Mouse (Mus musculus) cerebellum, postnatal 25 days (tissue): Measurements from ENCODE around the gene Mb.
A peak's percentile ranks its signal among the peaks of the same experiment; 100 is the strongest.

Experiments used
- DNase-seq, 2 experiments: peaks; one replicate each; pipeline ENCODE4 v3.0.0; 2021; ENCODE audit warnings: mixed read lengths in 2 of 2

Mb gene

DNA sequence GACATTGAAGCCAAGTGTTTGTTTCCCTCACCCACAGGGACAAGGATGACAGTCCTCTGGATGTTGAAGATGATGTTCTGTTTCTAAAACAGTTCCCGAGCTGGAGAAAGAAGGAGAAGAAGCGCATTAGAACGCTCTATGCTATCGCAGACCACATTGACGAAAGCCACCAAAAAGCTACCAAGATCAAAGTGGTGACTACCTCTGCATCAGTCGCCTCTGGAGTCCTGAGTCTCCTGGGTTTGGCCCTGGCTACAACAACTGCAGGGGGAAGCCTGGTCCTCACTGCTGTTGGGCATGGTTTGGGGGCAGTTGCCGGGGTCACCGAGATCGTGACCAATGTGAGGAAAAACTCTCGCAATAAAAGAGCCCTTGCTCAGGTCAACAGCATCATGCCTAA is at the start of gene Mb:
Gene Mb (minus strand): TSS at position 101 of the 400 bp plus-strand sequence.
- DNase-seq, result no peak

DNA sequence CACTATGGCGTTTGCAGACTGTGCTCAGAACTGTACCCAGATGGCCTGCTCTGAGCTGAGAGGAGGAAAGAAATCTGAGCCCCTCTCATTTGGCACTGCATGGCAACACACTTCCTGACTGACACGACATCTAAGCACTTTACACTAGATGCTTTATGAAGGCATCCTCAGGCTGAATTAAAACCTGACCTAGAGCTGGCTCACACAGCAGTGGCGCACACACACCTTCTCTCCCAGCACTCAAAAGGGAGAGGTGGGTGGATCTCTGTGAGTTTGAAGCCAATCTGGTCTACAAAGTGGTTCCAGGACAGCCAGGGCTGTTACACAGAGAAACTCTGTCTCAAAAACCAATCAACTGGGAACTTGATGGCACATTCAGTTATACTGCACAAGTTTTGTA is 49.3 kb upstream of the Mb start:
- DNase-seq, result no peak

DNA sequence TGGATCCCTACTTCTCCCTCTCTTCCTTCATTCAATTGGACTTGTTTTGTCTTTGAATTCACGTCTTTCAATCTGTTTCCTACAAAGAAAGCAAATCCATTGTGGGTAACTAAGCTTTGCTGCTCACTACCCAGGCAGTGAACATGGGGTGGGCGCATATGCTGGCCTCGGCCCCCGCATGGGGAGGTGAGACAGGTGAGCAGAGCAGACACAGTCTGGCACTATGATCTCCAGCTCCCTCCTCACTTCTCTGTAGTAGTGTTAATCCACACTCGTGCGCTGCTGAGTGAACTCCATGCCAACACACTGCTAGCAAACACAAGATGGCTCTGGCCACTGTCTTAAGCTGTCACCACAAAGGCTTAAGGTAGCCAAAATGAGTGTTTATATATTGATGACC is 46.9 kb upstream of the Mb start:
- no peak for DNase-seq

DNA sequence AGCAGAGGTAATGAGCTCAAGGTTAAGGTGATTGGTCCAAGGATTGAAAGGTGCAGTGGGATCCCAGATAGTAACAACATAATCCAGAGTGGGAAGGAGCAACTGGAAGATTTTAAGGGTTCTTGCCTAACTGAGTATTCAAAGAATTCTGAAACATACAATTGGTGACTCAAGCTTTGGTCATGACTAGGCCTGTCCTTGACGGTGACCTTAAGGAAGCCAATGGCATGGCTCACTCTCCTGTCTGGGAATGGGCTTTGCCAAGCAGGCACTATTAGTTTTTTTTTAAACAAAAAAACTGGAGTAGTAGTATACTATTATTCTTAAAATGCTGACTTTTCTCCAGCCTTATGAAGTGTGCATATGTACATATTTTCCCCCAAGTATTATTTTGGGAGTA is 44.7 kb upstream of the Mb start:
- DNase-seq, result no peak

DNA sequence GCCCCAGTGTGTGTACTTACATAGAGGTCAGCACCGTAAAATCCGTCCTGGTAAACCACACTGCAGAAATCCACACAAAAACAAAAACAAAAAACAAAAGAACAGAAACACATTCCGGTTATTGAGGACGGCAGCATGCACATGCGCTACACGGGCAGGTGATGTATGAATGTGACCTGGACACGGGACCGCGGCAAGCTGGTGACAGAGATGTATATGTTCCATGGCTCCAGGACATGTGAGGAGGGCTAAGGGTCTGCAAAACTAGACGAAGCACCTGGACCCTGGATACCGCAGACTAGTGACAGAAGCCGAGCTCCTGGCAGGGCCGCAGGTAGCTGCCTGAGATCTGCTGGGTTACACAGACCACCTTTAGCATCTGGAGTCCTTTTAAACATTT is 44.0 kb upstream of the Mb start:
- DNase-seq, result no peak

DNA sequence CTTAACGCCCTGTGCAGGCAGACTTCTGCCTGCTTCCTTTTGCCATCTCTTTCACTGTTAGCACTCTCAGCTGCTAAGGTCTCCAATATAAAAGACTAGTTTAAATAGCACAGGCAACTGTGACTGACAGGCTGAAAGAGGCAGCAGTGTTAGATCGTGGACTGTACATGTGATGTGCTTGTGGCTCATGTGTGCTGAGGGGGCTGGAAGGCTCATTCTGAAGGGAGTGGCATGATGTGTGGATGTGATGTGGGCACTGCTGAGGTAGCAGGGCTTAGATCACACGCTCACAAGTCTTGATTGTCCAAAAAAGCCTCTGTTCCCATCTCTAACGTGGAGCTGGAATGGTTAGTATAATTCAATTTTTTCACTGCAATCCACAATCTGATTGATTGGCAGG is 40.9 kb upstream of the Mb start:
- no peak for DNase-seq

DNA sequence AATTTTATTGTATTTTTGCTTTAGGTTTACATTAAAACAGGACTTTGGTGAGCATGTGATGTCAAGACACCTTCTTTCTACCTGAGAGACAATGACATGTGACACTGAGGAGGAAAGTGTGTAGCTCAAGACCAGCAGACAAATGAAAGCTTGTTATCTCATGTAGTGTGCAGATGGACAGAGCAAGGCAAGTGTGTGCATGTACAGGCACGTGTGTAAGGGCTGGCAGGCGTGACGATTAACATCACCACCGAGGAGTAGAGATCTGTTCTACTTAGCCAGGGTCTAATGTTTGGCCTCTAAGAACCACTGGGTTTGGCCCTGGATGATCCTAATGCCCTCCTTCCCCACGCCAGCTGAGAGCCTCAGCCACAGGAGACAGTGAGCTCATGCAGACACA is 40.1 kb upstream of the Mb start:
- DNase-seq, result no peak

DNA sequence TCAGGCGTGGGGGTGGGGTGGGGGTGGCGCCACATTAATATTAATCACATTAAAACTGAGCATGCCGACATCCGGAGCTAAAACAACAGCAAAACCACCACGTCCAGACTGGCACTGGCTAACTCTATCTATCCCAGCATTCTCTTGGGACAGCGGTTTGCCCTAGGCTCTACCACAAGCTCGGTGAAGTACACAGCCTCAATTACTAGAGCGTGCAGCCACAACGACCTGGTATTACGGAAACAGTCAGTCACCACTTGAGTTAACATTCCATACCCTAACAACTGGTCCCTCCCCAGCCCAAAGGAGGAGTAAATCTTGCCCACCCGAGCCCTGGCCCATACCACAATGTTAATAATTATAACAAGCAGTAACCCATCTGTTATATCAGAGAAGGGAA is 38.8 kb upstream of the Mb start:
- no peak for DNase-seq

DNA sequence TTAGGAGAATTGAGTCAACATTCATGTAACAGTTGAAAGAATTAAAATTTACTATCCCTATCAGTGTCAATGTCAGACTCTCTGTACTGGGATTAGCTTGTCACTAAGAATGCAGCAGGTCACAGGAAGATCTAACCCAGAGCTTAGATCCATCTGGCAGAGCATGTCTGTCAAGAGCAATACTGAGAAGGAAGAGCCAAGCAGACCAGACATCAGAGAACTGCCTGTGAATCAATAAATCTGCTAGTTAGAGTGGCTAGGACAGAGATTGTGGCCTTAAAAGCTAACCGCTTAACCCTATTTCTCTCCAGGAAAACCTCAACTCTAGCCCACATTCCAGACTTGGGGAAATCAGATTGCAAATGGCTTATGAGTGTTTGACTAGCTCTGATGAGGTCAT is 36.0 kb upstream of the Mb start:
- no peak for DNase-seq

DNA sequence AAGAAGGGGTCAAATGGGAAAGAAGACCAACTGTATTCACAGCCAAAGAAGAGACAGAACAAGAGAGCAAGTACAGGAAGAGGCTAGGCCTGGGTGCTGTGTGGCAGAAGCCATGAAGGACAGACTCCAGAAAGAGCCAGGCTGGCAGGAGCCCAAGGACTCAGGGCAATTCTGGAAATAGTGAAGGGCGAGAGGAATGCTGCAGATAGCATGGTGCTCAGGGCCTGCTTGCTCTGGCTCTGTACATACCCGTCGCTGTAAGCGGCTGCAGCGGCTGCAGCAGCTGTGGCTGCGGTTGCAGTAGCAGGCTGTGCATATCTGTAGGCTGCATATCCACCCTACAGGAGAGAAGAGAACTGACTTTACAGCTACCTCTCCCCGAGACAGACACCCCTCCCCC is 35.3 kb upstream of the Mb start:
- DNase-seq, result peak; percentile 46 to 60

DNA sequence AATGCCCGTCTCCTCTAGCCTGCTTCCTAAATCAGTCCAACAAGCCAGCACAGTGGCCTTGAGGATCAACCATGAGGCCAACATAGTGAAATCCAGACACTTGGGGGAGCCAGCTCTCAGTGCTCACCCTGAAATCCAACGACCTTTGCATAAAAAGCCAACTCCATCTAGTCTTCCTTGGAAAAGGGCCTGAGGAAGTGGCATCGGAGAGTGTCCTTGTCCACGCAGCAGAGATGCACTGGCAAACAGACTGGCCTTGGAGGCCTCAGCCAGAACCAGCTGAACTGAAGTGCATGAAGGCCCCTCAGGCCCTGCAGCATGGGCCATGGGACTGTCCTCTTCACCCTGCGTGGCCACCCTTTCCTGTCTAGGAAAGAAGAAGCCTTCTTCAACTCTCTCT is 31.0 kb upstream of the Mb start:
- DNase-seq, result peak; percentile 31 to 32

DNA sequence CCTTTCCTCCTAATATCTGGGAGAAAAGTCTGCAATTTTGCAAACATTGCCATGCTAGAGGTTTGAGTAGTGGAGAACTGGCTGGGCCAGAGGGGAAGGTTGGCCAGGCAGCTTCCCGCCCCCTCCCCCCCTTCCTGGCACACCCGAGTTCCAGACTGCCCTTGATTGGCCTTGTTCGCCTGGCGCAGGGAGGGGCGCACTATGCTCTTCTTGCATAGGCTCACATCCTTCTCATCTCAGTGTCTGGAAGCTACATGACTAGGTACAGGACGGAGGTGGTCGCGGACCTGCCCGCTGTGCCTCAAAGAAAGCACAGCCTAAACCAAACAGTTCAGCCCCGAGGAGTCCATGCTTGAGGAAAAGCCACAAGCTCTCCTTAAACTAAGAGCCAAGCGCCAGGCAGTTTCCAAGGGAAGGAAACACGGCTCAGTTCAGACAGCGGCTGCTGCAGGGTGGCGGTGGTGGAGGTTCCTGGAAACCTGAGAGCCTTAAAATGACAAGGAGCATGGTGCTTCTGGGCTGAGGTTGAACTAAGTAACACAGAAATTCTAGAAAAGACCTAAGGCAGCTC is 30.3 kb upstream of the Mb start:
- DNase-seq, result peak; percentile 33 to 54

DNA sequence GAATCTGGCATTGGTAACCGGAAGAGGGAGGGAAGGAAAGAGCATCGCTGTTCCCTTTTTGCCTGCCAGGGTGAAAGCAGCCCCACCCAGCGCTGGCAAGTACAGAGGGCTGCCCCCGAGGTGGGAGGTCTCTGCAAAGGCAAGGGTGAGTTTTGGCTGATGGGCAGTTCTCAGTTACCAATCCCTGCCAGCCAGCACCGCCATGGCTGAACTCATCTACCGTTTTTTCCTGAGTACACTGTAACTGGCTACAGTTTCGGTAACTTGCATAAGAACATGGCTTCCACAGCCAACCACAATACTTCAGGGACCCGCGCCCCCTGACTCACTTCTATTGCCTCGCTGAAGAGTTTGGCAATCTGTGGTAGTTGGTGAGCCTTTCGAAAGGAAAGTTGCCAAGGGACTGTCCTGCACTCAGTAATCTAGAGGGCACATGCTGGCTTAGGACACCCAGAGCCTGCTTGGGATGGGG is 29.5 kb upstream of the Mb start:
- peak in 1 of 2 experiments; percentile 35 for DNase-seq

DNA sequence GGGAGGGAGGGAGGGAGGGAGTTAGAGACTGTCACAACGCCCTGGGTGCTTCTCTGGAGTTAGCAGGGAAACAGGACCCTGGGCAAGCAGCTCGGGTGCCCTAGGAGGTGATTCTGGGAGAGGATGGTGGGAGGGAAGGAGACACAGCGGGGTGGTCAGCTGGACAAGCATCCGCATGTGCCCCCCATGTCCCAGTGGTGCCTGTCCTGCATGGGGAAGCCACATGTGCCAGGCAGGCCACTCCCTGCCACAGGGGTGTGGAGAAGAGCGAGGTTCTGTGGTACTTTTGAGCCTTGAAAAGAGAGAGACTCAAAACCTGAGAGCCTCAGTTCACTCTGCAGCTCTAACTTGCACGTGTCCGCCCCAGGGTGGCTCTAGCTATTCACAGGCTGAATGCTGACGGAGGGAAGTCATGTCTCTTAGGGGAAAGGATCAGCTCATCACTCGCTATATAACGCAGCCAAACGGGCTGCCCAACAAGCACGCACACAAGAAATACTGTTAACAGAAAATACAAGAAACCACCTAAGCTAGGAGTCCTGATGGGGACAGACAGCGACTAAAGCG is 28.9 kb upstream of the Mb start:
- peak in 1 of 2 experiments; percentile 12 for DNase-seq

DNA sequence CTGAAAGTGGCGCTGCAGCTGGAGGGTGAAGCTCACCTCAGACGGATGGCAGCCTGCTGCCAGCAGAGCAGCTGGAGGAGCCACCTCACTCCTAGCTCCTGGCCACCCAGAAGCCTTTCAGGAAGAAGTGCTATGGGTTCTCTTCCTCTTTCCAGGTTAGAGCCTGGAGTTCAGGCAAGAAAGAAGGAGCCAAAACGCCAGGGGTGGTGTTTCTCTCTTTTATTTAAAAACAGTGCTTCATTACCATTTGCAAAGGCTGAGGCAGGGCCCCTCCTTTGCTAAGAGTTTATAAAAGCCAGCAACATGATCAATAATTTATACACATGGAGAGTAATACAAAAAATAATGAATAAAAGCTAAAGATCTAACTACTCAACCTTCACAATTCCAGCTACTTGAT is 28.3 kb upstream of the Mb start:
- no peak for DNase-seq

DNA sequence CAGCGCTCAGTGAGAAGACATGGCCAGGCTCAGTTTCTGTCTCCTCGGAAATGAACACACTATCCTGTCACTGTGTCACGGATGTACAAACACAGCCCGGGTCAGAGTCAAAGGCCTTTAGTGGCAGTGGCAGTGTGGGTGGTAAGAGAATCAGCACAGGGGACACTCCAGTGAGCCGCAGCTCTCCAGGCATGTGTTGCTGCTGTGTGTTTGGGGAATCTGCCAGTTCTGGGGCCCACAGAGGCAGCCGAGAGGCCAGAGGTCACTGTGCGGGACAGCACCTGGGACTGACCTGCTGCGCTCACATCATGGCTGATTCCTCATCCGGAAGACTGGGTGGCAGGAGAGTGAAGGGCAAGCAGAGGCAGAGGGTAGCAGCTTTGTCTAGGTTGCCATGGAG is 27.4 kb upstream of the Mb start:
- no peak for DNase-seq

DNA sequence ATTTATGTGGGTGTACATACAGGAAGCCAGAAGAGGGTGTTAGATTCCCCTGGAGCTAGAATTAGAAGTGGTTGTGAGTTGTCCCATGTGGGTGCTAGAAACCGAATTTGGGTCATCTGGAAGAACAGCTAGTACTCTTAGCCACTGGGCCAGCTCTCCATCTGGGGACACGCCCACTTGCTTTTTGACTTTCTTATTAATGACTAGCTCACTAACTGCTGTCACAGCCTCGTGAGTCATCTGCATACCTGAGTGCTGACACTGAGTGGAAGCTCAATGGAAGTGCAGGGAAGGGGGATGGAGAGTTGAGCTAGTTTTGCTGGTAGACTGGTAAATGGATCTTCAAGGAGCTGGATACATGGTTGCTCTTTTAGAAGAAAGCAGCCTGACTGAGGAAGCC is 26.1 kb upstream of the Mb start:
- DNase-seq, result no peak

DNA sequence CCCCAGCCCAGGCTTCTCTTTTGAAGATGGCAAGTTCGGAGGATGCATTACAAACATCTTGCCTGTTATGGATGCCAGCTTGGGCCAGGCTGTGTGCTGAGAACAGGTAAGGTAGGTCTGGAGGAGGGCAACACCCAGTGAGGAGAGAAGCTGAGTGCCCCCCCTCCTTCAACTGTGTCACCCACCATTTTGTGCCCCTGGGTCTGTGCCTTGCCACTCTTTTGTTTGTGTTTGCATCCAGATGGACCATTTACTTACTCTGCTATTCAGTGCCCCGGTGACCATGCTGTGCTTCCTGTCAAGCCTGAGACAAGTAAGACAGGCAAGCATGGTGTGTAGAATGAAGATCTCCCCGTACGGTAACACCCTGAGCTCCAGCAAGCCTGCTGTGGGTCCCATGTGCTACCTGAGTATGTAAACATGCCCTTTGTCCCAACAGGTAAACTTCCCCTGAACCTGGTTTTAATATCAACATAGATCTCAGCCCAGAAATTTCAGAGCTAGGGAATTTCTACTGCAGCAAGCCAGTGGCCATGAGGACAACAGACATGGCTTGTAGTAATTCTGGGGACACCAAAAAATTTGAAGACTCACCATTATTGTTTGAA is 22.2 kb upstream of the Mb start:
- DNase-seq, result no peak

DNA sequence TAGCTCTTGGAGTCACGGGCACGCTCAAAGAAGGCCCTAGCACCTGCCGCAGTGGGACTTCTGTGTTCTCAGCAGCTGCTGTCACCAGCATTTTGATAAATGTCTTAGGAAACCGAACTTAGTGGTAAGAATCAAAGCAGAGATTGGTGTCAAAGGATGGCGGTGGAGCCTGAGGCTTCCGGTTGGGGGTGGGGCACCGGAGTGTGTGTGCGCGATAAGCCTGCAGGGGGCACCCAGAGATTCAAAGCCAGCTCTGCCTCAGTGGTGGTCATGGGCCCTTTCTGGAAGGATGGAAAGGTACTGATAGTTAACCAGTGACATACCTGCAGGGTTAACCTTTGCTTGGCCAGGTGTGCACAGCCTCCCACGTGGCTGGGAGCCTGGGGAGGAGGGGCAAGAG is 21.0 kb upstream of the Mb start:
- DNase-seq, result peak in 1 of 2 experiments; percentile 48

DNA sequence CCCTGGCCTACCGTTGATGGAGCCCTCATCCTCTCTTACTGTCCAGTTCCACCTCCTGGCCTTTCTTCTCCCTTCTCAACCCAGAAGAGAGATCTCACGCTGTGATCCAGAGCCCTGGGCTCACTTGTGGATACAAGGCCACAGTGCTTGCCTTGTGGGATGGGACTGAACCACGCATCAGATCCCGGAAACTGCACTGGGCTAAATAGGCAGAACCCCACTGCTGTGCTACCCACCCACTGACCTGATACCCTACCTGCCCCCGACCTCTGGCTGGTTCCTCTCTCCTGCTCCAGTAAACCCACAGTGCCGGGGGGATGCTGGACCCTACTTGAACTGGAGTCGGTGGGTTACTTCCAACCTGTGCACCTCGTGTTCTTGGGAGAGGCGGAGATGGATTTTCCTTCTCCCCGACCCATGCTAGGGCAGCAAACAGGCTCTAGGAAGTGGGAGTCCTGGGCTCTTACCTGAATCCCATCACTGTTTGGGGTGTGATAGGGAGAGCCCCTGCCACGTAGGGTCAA is 20.3 kb upstream of the Mb start:
- DNase-seq, result no peak

DNA sequence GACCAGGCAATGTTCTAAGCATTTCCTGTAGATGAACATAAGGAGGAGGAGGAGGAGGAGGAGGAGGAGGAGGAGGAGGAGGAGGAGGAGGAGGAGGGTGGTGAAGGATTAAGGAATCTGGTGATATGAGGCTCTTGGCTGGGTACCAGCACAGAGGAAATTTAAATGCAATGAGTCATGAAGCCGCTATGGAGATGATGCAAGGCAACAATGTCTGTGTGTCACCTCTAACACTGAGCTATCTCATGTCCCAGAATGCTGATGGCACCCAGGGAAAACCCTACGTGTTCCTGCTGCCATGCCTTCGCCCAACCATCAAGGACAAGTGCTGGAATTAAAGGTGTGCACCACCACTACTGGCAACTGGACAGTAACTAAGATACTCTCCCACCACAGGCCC is 18.5 kb upstream of the Mb start:
- no peak for DNase-seq

DNA sequence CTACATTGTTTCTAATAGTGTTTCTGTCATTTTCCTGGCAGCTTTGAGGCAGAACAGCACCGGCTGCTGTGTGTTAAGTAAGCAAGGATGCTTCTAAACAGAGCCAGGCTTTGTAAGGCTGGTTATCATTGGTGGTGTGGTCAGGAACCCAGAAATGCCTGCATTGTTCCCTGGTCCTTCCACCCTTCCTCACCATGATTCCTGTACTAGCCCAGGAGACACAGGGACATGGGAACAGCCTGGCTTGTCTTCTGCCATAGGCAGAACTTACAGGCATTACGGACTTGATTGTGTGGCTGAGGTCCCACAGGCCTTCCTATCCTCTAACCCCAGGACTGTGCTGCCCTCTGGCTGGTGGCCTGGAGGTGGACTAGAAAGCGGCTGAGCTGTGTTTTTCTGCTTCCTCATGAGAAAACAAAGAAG is 18.0 kb upstream of the Mb start:
- DNase-seq, result peak in 1 of 2 experiments; percentile 33

DNA sequence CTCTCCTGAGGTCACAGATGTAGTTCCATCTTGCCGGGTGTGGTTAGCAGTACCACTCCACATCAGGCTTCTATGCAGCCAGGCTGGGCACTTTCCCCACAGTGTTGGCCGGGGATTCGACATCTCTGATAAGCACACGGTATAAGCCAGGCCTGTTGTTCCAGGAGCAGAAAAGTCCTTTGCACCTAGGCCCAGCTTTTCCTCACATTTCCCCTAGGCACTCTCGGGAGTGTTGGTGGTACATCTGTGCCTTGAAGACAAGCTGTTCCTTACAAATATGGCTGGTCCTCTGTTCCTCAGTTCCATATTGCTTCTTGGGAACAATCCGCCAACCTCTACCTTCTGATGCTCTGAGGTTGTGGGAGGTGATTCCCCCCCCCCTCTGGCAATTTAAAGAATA is 15.8 kb upstream of the Mb start:
- DNase-seq, result no peak

DNA sequence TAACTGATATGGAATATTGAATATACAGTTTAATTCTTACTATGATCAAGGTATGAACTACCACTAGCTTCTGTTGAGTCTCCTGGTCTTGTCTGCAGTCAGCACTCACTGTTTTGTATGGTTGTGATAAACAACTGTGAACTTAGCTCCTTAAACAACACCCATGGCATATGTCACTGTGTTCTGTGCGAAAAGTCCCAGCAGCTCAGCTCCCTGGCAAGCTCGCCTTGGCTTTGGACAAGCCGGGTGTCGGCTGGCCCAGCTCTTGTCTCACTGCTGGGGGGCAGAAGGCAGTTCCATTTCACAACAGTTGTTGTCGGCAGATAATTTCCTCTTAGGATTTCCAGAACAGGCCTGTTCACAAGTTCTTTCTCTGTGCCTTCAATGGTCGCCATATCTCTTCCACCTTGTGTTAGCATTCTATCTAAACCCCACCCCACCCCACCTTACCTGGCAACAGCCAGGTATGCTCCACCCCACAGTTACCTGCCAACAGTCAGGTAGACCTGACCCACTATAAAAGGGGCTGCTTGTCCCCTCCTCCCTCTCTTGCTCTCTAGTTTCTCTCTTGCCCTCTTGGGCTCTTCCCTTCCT is 14.9 kb upstream of the Mb start:
- no peak for DNase-seq
